Mouse (Mus musculus) liver, adult 10 weeks (tissue): ENCODE data around the gene Cldn34a. TPM values are rescaled to one million over a fixed set of nuclear protein-coding genes. Genes with fewer than 3 reads are reported as not detected.

Experiments used
- polyA plus RNA-seq: library from polyadenylated mRNA; stranded (reverse); fragments of 350-450 nt; fragmentation: Illumina TruSeq; extraction: RNeasy Lipid Tissue Mini Kit (QIAGEN cat#74804); gene quantifications from one replicate; pipeline ENCODE4 v1.2.3, GENCODE M21; 2014; ENCODE audit warnings: low read depth, low replicate concordance

Cldn34a gene
- polyA plus RNA-seq, result not detected

GRCm38 (mm10) chrX:152563034-152563433 lies at the start of gene Cldn34a:
Gene Cldn34a (plus strand): TSS chrX:152563334.

Other genes with a start within 250 kb of the Cldn34a start
- gene Kantr, start 235.8 kb upstream of the Cldn34a start, polyA plus RNA-seq, result 4.9 TPM
- 5.1 TPM for gene Tspyl2, start 220.9 kb upstream of the Cldn34a start, polyA plus RNA-seq
- not detected for gene Gpr173, start 194.6 kb upstream of the Cldn34a start, polyA plus RNA-seq
- 18.1 TPM for gene Shroom2, start 206.1 kb downstream of the Cldn34a start, polyA plus RNA-seq
- gene Gpr143, start 218.6 kb downstream of the Cldn34a start, polyA plus RNA-seq, result not detected